Mouse (Mus musculus): ENCODE data around the gene Fbxw10.
A peak's percentile ranks its signal among the peaks of the same experiment; 100 is the strongest.

Fbxw10 gene

GRCm38 (mm10) chr11:62846961-62847654 lies at the start of gene Fbxw10:
TSS of gene Fbxw10 (plus strand) at chr11:62847069.
- DNase-seq (ENCODE audit: low read depth, low spot score): peak; percentile 46

GRCm38 (mm10) chr11:62804119-62804518 lies 42.8 kb upstream of the Fbxw10 start:
- DNase-seq (ENCODE audit: low read depth, low spot score): no peak

DNA sequence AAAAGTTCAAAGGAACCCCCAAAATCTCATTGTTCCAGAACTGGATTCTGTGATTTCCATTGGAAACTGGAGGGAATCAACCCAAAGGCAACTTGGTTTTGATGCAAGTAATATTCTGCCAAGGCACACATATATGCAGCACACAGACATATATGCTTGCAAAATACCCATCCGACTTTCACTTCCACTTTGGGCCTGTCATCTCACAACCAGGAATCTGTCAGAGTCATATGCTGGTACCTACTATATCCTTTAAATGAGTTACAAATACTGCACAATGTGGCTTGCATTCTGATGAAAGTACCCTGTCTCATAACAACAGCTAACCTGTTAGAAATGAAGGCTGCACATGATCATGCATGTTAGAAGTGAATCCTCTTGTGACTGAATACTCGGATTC lies 38.9 kb upstream of the Fbxw10 start:
- DNase-seq (ENCODE audit: low read depth, low spot score): no peak

DNA sequence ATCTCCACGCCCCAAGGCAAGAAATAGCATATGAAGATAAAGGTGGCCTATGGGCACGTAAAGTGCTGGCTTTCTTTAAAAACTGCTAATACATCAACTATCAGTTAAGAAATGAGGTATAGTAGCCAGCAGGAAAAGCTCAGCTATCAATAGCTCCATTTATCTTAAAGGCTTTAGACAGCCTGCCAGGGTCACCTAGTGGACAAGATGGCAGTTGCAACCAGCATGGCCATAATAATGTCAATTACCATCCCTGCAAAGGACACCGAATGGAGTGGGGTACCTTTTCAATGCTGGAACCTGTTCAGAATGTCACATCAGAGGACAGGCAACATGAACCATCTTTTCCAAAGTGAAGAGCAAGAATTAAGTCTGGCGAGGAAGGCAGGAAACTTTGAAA lies 37.7 kb upstream of the Fbxw10 start:
- no peak for DNase-seq (ENCODE audit: low read depth, low spot score)

GRCm38 (mm10) chr11:62812268-62812667 lies 34.6 kb upstream of the Fbxw10 start:
- no peak for DNase-seq (ENCODE audit: low read depth, low spot score)

DNA sequence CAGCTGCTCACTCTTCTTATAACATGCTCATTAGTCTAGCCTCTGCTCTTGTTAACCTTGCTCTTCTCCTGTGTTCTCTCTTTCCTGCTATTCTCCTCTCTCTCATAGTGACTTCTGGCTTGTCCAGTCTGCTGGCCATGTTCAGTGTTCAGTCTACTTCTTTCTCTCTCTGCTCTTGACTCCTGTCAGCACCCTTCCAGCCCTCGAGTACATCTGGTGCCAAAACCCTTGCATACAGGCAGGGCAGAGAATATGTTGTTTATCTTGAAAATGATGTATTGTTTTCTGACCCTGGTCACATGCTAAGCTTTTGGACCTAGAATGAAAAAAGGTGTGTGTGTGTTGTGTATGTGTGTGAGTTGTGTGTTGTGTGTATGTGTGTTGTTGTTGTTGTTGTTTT lies 33.4 kb upstream of the Fbxw10 start:
- DNase-seq (ENCODE audit: low read depth, low spot score): no peak

GRCm38 (mm10) chr11:62813970-62814624 lies 32.8 kb upstream of the Fbxw10 start:
- no peak for DNase-seq (ENCODE audit: low read depth, low spot score)

DNA sequence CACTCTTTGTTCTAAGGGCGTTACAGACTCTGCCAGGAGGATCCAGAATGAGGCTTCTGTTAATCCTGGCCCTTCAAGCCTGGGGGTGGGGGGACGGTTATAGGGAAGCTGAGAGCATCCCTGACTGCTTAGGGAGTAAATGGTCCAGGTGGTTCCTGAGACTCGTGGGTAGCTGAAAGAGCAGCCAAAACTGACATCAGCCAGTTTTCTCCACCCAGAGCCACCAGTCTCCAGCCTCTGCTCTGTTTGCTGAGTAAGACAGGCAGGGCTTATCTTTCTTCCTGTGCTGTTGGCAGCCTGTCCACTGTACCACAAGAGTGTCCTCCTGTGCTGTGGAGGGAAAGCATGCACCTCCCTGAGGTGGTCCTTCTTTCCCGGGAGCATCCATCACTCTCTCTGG lies 32.2 kb upstream of the Fbxw10 start:
- no peak for DNase-seq (ENCODE audit: low read depth, low spot score)

- DNase-seq (ENCODE audit: low read depth, low spot score): no peak
Measured at GRCm38 (mm10) chr11:62815438-62815837, 31.4 kb upstream of the Fbxw10 start.

- no peak for DNase-seq (ENCODE audit: low read depth, low spot score)
Measured at GRCm38 (mm10) chr11:62816591-62816990, 30.3 kb upstream of the Fbxw10 start.

DNA sequence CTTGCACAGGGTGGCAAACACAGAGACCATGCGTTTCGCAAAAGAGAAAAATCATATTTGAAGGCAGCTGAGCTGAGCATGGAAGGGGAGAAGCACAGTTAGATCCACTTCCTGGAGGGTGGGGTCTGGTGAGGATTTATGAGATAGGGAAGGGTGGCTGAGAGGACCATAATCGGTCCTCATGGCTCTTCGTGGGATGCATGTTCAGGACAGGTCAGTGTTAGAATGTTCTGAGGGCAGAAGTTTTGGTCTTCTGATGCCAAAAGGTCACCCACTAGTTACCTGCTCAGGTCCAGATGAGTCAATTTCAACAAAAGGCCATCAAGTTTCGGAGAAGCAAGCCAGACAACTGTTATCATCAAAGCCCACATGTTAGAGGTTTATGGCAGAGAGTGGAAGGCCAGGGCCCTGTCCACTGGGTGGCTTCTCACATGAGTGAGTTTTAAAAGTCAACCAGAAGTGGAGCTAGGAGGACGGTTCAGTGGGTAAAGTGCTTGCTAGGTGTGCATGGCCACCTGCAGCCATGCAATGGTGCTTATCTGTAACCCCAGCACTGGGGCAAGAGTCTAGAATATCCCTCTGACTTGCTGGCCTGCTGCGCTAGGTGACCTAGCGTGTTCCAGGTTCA lies 27.7 kb upstream of the Fbxw10 start:
- DNase-seq (ENCODE audit: low read depth, low spot score): no peak

DNA sequence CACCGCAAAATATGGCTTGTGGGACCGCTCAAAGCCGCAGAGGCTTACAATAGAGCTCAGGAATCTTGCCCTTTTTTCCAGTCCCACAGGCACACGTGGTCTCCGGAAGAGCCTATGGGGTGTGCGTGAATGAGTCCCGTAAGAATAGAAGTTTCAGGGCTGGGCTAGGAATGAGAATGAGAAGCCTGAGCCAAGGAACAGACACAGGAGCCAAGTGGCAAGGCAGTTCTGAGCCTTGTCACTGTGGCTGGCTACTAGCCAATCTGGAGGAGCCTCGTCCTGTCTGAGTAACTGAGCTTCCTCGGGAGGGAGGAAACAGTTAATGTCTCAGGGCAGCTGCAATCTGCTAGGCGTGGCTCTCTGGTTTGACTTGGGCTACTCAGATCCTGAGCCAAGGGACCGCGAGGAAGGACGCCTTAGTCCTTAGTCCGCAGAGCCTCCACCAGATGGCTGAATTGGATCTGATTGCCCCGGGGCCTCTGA lies 26.8 kb upstream of the Fbxw10 start, which contains the start of gene Trim16:
Trim16 (plus strand) TSS at position 173 of the 483 bp plus-strand sequence.
- peak; percentile 29 for DNase-seq (ENCODE audit: low read depth, low spot score)

- DNase-seq (ENCODE audit: low read depth, low spot score): peak; percentile 22
Measured at GRCm38 (mm10) chr11:62820661-62821437, 26.0 kb upstream of the Fbxw10 start.

- DNase-seq (ENCODE audit: low read depth, low spot score): no peak
Measured at GRCm38 (mm10) chr11:62821893-62822292, 25.0 kb upstream of the Fbxw10 start.

DNA sequence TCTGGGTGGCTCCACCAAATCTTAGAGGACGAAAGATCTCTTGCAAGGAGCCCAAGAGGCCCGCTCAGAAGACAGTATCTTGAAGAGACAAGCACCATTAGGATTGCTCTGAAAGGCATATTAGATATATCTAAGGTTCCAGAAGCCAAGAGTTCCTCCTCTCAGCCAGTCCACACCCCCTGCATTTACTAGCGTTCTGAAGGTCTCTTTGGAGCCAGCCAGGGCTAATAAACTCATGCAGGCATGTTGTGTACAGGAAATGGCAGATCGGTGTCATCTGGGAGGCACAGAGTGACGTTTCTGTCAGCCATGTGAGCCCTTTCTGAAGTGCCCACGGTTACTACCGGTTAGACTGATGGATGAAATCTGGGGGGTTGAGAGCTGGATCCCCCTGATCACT lies 22.7 kb upstream of the Fbxw10 start:
- no peak for DNase-seq (ENCODE audit: low read depth, low spot score)

DNA sequence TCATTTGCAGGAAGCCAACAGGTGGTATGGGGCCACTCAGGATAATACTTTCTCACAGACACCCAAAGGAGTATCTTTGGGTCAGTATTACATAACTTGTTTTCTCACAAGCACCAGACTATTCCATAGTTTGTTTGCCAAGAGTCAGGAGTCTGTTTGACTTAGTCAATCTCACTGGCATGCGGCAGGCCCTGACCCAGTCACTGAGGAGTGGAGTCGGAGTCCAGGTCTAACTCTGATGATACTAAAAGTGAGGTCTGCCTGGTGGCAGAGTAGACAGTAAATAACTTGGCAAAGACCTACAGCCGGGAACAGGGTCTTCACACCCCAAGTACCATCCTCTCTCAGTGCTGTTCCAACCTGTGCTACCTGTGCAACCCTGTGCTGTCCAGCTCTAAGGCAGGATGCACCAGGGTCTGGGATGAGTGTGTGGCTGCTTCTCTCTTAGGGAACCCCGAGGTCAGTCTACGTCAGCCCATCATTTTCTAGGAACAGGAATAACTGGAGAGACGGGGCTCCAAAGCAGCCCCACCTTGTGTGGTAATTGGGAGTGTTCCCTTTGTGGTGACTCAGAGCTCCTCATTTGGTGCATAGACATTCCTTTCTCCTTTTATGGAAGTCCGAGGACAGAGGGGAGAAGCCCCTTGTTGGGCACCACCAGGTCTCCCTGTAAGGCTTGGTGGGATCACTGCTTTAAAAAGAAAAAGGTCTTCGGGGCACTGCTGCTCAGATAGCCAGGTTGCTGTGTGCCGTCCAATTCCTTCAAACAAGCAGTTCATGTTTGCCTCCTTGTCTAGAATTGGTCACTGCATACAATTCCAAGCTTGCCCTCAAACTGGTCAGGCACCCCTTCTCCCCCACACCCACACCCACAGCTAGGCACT lies 21.4 kb upstream of the Fbxw10 start:
- no peak for DNase-seq (ENCODE audit: low read depth, low spot score)

DNA sequence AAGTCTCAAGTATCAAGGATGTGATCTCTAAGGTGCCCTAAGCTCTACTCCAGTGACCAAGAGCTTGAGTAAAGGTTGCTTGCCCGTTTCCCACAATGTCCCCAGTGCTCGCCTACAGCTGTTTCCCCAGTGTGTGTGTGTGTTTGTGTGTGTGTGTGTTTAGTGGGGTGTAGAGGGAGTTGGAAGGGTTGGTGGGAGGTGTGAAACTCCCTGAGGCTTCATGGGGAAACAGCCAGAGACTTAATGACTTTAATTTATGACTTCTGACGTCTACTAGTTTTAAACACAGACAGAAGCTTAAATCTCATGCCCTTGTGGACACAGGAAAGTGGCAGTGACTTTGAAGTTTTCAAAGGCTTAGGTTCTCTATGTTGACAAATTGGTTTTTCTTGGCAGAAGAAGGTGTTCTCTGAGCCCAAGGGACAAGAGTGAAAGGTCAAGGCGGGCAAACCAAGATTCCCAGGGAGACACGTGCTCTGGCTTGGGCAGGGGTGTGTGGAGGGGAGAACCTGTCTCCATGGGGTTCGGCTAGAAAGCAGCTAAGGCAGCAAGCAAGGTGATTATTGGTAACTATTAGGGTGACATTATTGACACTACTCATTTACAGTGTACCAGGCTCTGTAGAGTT lies 20.6 kb upstream of the Fbxw10 start:
- DNase-seq (ENCODE audit: low read depth, low spot score): no peak

- DNase-seq (ENCODE audit: low read depth, low spot score): no peak
Measured at GRCm38 (mm10) chr11:62827135-62827534, 19.7 kb upstream of the Fbxw10 start.

DNA sequence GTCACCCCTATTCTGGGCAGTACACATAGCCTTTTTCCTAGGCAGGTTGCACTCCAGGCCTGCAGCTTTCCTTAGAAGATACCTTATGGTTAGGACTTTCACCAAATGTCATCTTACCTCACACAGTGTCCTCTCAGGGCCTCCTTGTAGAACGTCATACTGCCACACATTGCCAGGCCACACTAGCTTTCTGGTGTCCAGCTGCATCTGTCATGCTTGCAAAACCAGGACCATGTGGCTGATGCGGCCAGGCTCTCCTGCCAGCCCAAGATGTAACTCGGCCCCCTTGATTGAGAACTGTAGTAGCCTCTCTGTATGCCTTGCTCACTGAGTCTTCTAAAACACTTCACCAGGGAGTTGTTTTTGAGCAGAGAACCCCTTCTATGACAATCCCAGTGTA lies 19.0 kb upstream of the Fbxw10 start:
- DNase-seq (ENCODE audit: low read depth, low spot score): no peak

GRCm38 (mm10) chr11:62830387-62830786 lies 16.5 kb upstream of the Fbxw10 start:
- DNase-seq (ENCODE audit: low read depth, low spot score): no peak
